Mouse (Mus musculus) G1E (cell line): ENCODE measurements around the gene Olfr544.

Experiments
- CTCF ChIP-seq: IDR thresholded peaks from 2 replicates; pipeline ENCODE4 v1.5.1; 2012; ENCODE audit warnings: low read depth, low read length, inconsistent platforms, mixed read lengths
- TAL1 ChIP-seq: conservative IDR thresholded peaks from 2 replicates; pipeline ENCODE4 v1.6.1; 2012; ENCODE audit warnings: low read depth, low read length, inconsistent platforms, mixed read lengths

- TF ChIP-seq CTCF = no peak
- TF ChIP-seq TAL1 = no peak
These were observed 26.0 kb upstream of the Olfr544 start for GRCm38 (mm10) chr7:102514144-102514543.
